In the genomic region with DNA sequence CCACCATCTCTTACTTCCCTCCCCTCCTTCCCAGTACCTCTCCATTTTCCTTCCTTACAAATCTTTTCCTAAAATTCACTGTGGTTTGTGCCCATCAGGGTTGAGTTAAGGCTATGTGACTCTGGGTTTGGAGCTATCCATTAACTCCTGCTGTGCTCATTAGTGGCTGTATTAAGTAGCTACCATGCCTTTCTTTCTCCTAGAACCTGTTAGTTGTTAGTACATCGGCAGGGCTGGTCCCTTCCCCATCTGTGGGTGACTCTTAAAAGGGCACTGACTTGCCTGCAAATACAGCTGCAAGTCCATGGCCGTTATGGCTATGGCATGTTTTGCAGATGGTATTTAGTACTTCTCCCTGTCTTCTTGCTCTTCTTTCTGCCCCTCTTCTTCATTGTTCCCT, we compare ENCODE assay signal across 31 mouse cellular contexts. TPM values are rescaled to one million over a fixed set of nuclear protein-coding genes. Genes with fewer than 3 reads are reported as not detected.
"Had no signal": no experiment of that assay in that cellular context is flagged by ENCODE, and none has a peak within 500 bp of the region (broad histone marks: within the 10 kb centered on the region; RNA-seq: fewer than 3 reads in every experiment).

No protein-coding gene starts in this region.

- H3K27me3 ChIP-seq: limb, embryonic 12.5 days; limb, embryonic 13.5 days; limb, embryonic 15.5 days; liver, embryonic 12.5 days; liver, embryonic 13.5 days; liver, embryonic 15.5 days; lung, embryonic 15.5 days; megakaryocyte, embryonic 14.5 days; midbrain, embryonic 12.5 days; midbrain, embryonic 13.5 days; midbrain, embryonic 15.5 days had no signal

- H3K4me2 ChIP-seq: limb, embryonic 12.5 days; limb, embryonic 13.5 days; limb, embryonic 15.5 days; liver, embryonic 11.5 days; liver, embryonic 12.5 days; liver, embryonic 13.5 days; liver, embryonic 15.5 days; lung, embryonic 14.5 days; lung, embryonic 15.5 days; midbrain, embryonic 11.5 days; midbrain, embryonic 12.5 days; midbrain, embryonic 13.5 days; midbrain, embryonic 15.5 days had no signal

- H3K9ac ChIP-seq: limb, embryonic 12.5 days; limb, embryonic 13.5 days; limb, embryonic 15.5 days; liver, embryonic 12.5 days; liver, embryonic 13.5 days; liver, embryonic 14.5 days; liver, embryonic 15.5 days; liver, postnatal 0 days; lung, embryonic 14.5 days; lung, embryonic 15.5 days; midbrain, embryonic 12.5 days; midbrain, embryonic 13.5 days; midbrain, embryonic 15.5 days had no signal

- H3K36me3 ChIP-seq: limb, embryonic 12.5 days; limb, embryonic 15.5 days; liver, embryonic 12.5 days; liver, embryonic 13.5 days; liver, embryonic 15.5 days; lung, embryonic 15.5 days had no signal

- H3K27ac ChIP-seq: left cerebral cortex, adult 2 months; limb, embryonic 12.5 days; limb, embryonic 13.5 days; limb, embryonic 15.5 days; liver, embryonic 12.5 days; liver, embryonic 13.5 days; liver, embryonic 14.5 days; liver, embryonic 15.5 days; lung, embryonic 15.5 days; macrophage; midbrain, embryonic 10.5 days; midbrain, embryonic 12.5 days; midbrain, embryonic 13.5 days; midbrain, embryonic 15.5 days had no signal

- H3K4me1 ChIP-seq: limb, embryonic 12.5 days; limb, embryonic 13.5 days; limb, embryonic 15.5 days; lung, embryonic 15.5 days; megakaryocyte, embryonic 14.5 days; midbrain, embryonic 10.5 days; midbrain, embryonic 12.5 days; midbrain, embryonic 13.5 days; midbrain, embryonic 15.5 days had no signal

- H3K9me3 ChIP-seq: limb, embryonic 12.5 days; limb, embryonic 15.5 days; liver, embryonic 12.5 days; liver, embryonic 13.5 days; liver, embryonic 15.5 days; lung, embryonic 15.5 days; megakaryocyte, embryonic 14.5 days; midbrain, embryonic 10.5 days; midbrain, embryonic 12.5 days; midbrain, embryonic 13.5 days; midbrain, embryonic 15.5 days had no signal

- H3K4me3 ChIP-seq: left cerebral cortex, adult 2 months; limb, embryonic 12.5 days; limb, embryonic 13.5 days; limb, embryonic 15.5 days; liver, embryonic 12.5 days; liver, embryonic 13.5 days; liver, embryonic 15.5 days; lung, embryonic 15.5 days; megakaryocyte, embryonic 14.5 days; midbrain, embryonic 10.5 days; midbrain, embryonic 12.5 days; midbrain, embryonic 13.5 days; midbrain, embryonic 15.5 days; myocyte had no signal

- ATAC-seq: liver, embryonic 12.5 days; liver, postnatal 0 days; lung, postnatal 0 days; midbrain, embryonic 13.5 days; midbrain, embryonic 16.5 days had no signal

- DNase-seq: left cerebral cortex, postnatal 4 days; liver; liver, embryonic 13.5 days; liver, postnatal 0 days; lung, adult 18-20 months; lung, adult 2 months; lung, embryonic 14.5 days; lung, postnatal 10 days; lung, postnatal 14 days; lung, postnatal 36 days; lung, postnatal 4 days; midbrain, embryonic 14.5 days had no signal

RNA-seq across cellular contexts. Expression of a gene that starts 58.6 kb away (rescaled TPM):
- polyA plus RNA-seq: myocyte had no signal
